Mouse (Mus musculus) small intestine, adult 10 weeks (tissue): ENCODE measurements around the gene Sall2. TPM values are rescaled to one million over a fixed set of nuclear protein-coding genes. Genes with fewer than 3 reads are reported as not detected.

Source experiments
- polyA plus RNA-seq: library from polyadenylated mRNA; stranded (reverse); fragments of 350-450 nt; fragmentation: Illumina TruSeq; extraction: RNeasy Lipid Tissue Mini Kit (QIAGEN cat#74804); gene quantifications from one replicate; pipeline ENCODE4 v1.2.3, GENCODE M21; 2014; ENCODE audit warnings: low replicate concordance

Gene Sall2
- polyA plus RNA-seq: 1.7 TPM

DNA sequence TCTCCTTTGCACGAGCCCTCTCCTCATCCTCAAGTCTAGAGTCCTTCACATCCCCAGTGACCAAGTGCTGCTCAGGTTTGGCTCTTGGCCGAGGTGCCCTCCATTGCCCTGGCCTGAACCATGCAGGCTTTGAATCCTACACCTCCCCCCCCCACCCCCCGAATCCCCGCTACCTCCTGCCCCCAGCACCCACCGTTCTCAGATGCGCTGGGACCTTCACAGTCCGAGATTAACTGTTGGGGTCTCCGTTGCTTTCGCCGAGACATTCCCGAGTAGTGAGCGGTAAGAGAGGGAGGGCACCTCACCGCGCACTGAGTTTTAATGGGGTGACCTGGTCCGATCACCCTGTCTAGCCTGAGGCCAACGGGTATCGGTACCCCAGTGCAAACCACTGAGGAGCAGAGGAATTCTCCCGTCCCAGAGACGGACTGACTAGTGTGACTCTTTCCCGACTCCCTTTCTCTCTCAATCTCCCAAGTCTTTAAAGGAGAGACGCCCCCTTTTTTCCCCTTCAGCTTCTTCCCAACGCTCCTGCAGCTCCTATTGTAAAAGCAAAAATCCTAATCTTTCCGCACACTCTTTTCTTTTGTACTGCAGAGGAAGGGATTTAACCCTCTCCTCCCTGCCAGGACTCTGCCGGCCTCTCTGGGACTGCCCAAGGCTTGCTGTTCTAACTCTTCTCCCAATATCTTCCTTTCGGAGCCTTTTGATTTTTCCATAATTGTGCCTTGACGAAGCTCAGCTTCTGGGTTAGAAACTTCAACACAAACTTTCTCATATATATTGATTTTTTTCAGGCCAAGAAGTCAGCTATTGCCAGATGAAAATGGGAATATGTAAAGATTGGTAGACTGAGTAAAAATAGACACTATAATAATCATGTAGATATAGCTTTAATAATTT is at the start of gene Sall2:
Gene Sall2, minus strand, starts transcription at position 853 of the 903 bp plus-strand sequence.

GRCm38 (mm10) chr14:52356308-52356707 is 27.7 kb upstream of the Sall2 start, which contains the start of gene Olfr1513:
Gene Olfr1513 (minus strand): TSS chr14:52356408.

DNA sequence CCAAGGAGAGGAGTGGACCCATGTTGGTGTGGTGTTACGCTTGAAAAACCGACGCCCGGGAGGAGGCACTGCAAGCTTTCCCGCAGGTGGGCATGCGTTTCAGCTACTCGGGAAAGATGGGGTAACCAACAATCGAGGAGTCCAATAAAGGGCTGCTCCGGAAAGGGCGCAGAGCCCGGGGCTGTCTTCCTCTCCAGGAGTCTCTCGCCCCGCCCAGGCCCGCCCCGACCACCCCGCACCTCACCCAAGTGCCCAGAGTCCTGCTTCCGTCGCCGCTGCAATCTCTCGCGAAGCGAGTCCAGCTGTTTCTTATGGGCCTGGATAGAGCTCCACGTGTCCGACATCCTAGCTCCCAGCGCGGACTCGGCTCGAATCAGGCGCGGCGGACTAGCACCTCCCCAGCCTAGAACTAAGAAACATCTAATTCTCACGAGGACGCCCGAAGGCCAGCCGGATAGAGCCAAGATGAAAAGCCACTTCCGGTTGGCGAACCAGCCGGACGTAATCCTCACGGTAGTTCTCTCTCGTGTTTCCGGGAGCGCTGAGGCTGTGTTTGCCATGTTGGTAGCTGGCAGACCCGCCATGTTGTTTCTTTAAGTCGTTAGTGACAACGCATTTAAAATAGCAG is 23.8 kb downstream of the Sall2 start, which contains the start of gene Mettl3:
Gene Mettl3, minus strand, starts transcription at position 485 of the 628 bp plus-strand sequence.

GRCm38 (mm10) chr14:52278932-52279746 is 49.4 kb downstream of the Sall2 start, which contains the start of the genes Tox4 and Rab2b:
Gene Tox4 (plus strand): TSS chr14:52279146.
Gene Rab2b (minus strand): TSS chr14:52279545.

Other genes starting within 250 kb of the Sall2 start
- gene Hnrnpc, start 224.7 kb downstream of the Sall2 start, polyA plus RNA-seq: 274 TPM
- gene Rpgrip1, start 218.1 kb downstream of the Sall2 start, polyA plus RNA-seq: 2.0 TPM
- gene Supt16, start 131.3 kb downstream of the Sall2 start, polyA plus RNA-seq: 37.6 TPM
- gene Chd8, start 71.0 kb downstream of the Sall2 start, polyA plus RNA-seq: 45.7 TPM
- 31.1 TPM for gene Tox4, start 49.6 kb downstream of the Sall2 start, polyA plus RNA-seq
- 6.8 TPM for gene Rab2b, start 49.2 kb downstream of the Sall2 start, polyA plus RNA-seq
- gene Mettl3, start 23.6 kb downstream of the Sall2 start, polyA plus RNA-seq: 21.5 TPM
- not detected for gene Olfr1513, start 27.6 kb upstream of the Sall2 start, polyA plus RNA-seq
- gene Olfr1512, start 50.4 kb upstream of the Sall2 start, polyA plus RNA-seq: not detected
- gene Olfr1511, start 68.6 kb upstream of the Sall2 start, polyA plus RNA-seq: not detected
- gene Olfr1510, start 85.6 kb upstream of the Sall2 start, polyA plus RNA-seq: not detected
- gene Olfr1509, start 114.2 kb upstream of the Sall2 start, polyA plus RNA-seq: not detected
- not detected for gene Olfr1508, start 138.7 kb upstream of the Sall2 start, polyA plus RNA-seq
- gene Olfr1507, start 167.0 kb upstream of the Sall2 start, polyA plus RNA-seq: not detected